Mouse (Mus musculus) CH12F3 (cell line): Measurements from ENCODE around the gene Arid1b.

ENCODE experiments used
- in situ Hi-C: fragments of 300-500 bp; cut with MboI; formaldehyde crosslinking; loops from 2 replicates; pipeline ENCODE4 v1.14.3; 2020; ENCODE audit warnings: low sequenced_read_pairs

The Arid1b gene

DNA sequence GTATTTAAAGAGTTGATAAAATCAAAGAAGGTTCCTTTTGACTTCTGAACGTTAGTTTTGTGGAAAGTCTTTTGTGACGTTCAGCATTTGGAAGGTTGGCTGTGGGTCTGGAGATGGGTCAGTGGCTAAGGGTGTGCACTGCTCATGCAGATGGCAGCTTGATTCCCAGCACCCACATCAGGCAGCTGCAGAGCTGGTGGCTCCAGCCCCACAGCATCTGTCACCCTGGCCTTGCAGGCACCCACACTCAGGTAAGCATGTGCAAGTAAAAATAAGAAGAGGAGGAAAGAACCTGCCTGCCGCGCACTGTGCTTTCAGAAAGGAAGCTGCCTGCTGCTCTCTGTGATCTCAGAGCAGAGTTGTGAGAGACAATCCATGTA lies 58.7 kb downstream of the Arid1b start:
- in situ Hi-C loops: no loop called here

DNA sequence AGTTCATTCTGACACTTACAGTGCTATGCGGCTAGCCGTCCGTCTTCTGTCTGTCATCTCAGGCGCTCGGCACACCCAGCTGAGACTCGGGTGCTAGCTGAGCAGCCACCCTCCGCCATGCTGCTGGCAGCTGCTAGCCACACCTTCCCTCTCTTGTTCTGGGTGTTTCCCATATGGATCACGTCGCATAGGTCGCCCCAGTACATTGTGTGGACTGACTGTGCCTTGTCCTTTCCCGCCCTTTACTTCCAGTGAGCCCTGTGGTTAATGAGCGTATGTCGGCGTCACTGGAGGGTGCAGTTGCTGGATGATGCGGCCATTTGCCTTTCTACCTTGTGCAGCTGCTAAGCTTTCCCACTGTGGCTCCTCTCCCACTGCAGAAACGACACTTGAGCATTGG lies 59.1 kb downstream of the Arid1b start:
- in situ Hi-C loops: no loop called here

DNA sequence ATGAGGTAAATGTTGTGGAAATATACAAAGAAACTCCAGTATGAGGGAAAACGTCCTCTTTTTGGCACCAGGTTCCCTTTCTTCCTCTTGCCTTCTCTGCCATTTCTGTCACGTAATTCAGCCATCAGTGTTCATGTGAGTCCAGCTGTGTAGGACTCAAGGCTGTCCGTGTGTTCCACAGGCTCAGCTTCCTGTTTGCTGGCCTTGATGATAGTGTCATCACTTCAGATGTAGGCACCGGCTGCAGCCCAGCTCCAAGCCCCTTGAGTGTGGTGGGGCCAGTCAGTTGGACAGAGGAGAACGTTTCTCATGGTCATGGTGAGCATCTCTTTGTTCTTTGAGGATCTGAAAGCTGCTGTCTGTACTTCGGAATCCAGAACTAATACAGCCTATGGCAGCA lies 61.3 kb downstream of the Arid1b start:
- in situ Hi-C loops: no loop called here

- in situ Hi-C loops: no loop called here
These were observed 62.5 kb downstream of the Arid1b start for GRCm38 (mm10) chr17:5056654-5057053.

DNA sequence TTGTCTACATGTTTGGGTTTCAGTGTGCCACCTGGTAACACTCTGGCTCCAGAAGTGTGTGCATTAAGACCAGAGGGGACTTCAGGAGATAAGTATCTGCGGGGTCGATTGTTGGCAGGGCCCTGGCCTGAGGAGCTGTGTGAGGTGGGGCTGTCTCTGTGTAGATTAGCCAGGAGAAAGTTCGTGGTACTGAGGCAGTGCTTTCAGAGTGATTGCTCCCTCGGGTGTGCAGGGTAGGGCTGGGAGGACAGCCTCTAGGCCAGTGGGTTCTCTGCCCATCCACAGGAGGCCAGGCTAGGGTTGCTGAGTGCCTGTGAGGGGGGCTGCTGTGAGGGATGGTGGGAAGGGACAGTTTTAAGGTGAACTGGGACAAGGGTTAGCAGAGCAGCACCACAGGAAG lies 63.2 kb downstream of the Arid1b start:
- in situ Hi-C loops: no loop called here

DNA sequence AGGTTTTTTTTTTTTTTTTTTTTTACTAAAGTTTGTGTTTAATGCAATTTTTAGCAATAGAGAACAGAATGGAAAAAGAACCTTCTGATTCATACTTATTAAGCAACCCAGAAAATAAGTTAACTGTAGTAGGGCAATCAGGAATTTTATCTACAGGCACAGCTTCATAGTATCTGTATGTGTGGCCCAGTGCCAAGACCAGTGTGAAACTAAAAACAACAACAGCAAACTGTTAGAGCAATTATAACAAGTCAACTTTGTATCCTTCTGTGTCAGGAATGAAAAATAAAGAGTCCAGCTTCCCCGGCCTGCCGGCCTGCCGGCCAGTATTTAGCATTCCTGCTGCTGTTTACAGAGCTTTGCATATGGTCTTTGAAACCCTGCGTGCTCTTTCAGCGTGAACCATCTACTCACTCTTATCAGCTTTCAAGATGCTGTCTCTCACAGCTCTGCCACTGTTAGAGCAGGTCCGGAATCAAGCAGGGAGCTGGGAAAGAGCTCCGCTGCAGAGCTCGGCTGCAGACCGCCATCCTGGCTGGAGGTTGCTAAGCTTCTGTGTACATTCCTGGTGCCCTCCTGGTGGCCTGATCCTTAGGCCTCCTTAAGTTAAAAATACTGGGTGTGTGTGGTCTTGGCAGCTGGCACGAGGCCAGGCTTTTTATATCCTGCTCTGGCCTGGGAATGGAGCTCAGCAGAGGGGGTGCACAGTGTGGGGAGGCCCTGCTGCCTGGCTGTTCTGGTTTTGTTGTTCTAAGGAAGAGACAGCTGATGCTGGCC lies 64.0 kb downstream of the Arid1b start:
- in situ Hi-C loops: no loop called here

- in situ Hi-C loops: no loop called here
These were observed 65.0 kb downstream of the Arid1b start for GRCm38 (mm10) chr17:5059092-5059601.

DNA sequence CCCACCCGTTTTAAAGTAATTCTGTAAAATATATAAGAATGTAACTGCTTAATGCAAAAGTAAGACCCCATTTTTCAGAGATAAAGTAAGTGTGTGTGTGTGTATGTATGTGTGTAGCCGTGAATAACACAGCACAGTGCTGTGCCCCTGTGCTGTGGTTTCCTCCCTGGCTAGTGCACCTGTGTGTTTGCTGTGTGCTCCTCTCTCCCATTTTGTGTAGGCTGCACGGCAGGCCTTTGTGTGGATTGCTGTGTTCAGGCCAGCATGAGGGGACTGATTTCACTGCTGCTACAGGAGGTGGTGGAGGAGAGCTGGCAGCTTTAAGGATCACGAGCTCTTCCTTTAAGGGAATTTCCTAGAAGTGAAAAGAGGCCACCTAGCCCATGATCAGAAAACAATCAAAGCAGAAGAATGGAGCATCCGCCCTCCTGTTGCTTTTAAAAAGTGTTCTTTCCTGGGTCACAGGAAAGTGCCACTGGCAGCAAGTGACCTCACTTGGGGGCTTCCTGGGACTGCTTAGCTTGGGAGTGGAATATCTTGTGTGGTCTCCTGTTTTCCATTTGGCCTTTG lies 66.5 kb downstream of the Arid1b start:
- in situ Hi-C loops: no loop called here

- in situ Hi-C loops: no loop called here
These were observed 67.1 kb downstream of the Arid1b start for GRCm38 (mm10) chr17:5061183-5061582.

- in situ Hi-C loops: no loop called here
These were observed 67.5 kb downstream of the Arid1b start for GRCm38 (mm10) chr17:5061593-5061992.

DNA sequence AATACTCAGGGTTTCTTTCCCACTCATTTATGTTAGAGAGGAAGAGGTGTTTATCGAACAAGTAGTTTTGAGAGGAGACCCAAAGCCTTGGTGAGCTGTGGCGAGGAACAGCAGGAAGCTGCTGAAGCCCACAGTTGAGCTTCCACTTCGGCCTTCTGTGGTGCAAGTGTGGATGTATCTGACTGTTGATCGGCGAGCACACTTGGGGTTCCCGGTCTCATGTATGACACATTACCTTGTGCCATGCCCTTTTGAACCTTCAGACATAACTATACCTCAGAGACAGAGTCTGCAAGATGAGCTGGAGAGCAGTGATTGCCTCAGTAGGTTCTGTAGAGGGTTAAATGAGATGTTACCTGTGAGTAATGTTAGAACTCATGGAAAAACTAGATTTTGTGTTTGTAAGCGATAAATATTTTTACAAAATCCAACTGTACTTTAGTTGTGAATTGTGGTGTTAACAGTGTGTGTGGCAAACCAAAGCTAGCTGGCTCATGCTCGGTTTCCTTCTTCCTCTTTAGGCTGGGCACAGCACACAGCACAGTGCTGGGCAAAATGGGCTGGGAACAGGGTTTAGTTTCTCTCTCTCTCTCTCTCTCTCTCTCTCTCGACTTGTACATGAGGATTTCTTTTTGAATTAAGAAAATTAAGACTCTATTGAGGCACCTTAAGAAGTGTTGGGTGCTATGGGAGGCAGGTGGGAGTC lies 69.5 kb downstream of the Arid1b start:
- in situ Hi-C loops: no loop called here

DNA sequence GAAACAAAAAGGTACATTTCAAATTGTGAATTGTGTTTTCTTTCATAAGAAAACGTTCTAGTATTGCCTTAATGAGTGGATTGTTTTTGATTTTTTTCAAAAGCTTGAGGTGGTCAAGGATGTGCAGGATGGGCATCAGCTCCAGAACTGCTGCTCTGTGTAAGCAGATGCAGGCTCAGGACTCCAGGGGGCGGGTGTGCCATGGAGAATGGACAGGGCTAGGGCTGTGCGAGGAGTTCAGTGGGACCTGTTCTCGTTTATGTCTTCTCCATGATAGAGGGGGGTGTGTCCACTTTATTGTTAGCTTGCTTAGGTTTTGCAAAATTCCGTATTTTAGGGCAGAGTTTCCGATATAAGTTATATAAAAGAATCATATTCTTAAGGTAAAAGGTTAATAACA lies 70.6 kb downstream of the Arid1b start:
- in situ Hi-C loops: no loop called here

DNA sequence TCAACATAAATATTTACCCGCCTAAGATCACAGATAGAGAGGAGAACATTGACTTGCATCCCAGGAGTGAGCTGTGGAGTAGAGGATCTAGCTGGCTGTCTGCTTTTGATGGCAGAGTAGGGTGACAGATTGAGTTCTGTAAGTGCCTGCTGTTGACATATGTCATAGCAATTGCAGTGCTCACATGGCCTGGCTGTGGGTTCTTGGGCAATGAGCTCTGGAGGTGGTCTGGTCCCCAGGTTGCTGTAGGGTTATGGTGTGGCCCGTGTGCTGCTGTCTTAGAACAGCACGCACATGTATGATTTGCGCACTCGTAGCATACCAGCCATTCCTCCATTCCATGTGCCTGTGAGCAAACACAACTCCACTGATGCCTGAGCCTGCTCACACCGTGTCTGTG lies 71.1 kb downstream of the Arid1b start:
- in situ Hi-C loops: no loop called here

DNA sequence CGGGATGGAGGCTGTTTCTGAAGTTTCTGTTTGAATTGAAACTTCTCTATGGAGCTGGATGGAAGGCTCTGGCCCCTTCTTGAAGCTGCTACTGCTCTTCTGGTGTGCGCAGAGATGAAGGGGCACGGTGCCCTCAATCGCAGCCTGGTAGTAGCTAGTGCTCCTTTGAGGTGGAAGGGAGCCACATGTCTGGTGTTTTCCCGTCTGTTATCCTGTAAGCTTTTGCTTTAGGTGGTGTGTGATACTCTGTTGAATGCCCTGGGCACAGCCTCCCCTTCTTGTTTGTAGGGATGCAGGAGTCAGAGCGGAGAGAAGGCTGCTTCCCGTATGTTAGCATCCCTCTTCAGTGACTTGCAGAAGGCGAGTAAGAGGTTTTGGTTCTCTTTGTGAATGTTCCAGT lies 72.7 kb downstream of the Arid1b start:
- in situ Hi-C loops: no loop called here

- in situ Hi-C loops: no loop called here
These were observed 73.1 kb downstream of the Arid1b start for GRCm38 (mm10) chr17:5067264-5067663.

DNA sequence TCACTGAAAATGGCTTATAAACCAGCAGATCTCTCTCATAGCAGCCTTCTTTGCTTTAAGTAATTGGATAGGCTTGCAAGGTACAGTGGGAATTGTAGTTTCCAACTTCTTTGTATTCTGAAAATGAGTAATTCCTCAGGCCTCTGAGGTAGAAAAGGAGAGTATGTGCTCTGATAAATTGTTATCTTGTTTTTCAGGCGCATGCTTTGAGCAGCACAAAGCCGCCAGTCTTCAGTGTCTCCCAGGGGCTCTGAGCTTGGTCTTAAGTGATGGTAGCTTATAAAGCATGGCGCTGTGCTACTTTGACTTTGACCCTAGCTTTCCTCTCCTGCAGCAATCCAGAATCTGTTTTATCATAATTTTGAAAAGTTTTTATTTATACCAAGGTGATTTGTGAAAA lies 76.3 kb downstream of the Arid1b start:
- in situ Hi-C loops: no loop called here

DNA sequence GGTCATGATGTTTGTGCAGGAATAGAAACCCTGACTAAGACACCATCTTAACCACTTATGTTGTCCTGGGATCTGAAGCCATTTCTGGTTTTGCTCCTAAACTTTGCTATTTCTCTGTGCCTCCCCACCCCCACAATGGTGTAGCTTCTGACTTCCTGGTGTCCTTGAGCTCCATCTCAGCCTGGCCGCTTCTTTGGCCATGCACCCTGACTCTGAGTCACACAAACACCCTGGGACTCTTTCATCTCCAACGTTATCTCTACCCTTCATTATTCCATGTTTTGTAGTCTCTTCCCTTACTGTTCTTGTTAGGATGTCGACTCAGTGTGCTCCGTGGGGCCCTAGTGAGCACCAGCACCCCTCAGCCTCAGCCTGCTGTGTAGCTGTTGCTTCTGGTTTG lies 78.4 kb downstream of the Arid1b start:
- in situ Hi-C loops: no loop called here

GRCm38 (mm10) chr17:5074752-5075506 lies 80.8 kb downstream of the Arid1b start:
- in situ Hi-C loops: no loop called here

- in situ Hi-C loops: no loop called here
These were observed 83.9 kb downstream of the Arid1b start for GRCm38 (mm10) chr17:5077996-5078395.

GRCm38 (mm10) chr17:5078576-5078975 lies 84.4 kb downstream of the Arid1b start:
- in situ Hi-C loops: no loop called here

GRCm38 (mm10) chr17:5080884-5081419 lies 86.8 kb downstream of the Arid1b start:
- in situ Hi-C loops: no loop called here
